Mouse (Mus musculus): ENCODE results near the gene Espnl. TPM values are rescaled to one million over a fixed set of nuclear protein-coding genes. Genes with fewer than 3 reads are reported as not detected.
A peak's percentile ranks its signal among the peaks of the same experiment; 100 is the strongest.

The Espnl gene
- total RNA-seq (2021): 0.08 TPM in 1 of 2 replicates, not detected in the other
- long read RNA-seq, experiment 1: 0 reads
- long read RNA-seq, experiment 2: 0 reads

GRCm38 (mm10) chr1:91321760-91322438 lies at the start of gene Espnl:
Espnl (plus strand) TSS chr1:91322075.
- DNase-seq: no peak

- no peak for DNase-seq
Observed at GRCm38 (mm10) chr1:91272260-91272659, 49.6 kb upstream of the Espnl start.

GRCm38 (mm10) chr1:91276581-91276980 lies 45.3 kb upstream of the Espnl start:
- no peak for DNase-seq

GRCm38 (mm10) chr1:91277480-91277879 lies 44.4 kb upstream of the Espnl start:
- DNase-seq: no peak

GRCm38 (mm10) chr1:91278410-91279119 lies 43.3 kb upstream of the Espnl start:
- DNase-seq: no peak

GRCm38 (mm10) chr1:91279126-91279525 lies 42.7 kb upstream of the Espnl start:
- no peak for DNase-seq

- no peak for DNase-seq
Observed at GRCm38 (mm10) chr1:91282582-91282981, 39.3 kb upstream of the Espnl start.

- no peak for DNase-seq
Observed at GRCm38 (mm10) chr1:91289375-91289774, 32.5 kb upstream of the Espnl start.

GRCm38 (mm10) chr1:91292101-91292825 lies 29.6 kb upstream of the Espnl start:
- no peak for DNase-seq

GRCm38 (mm10) chr1:91295544-91295943 lies 26.3 kb upstream of the Espnl start:
- no peak for DNase-seq

GRCm38 (mm10) chr1:91297799-91298744 lies 23.8 kb upstream of the Espnl start, which contains the start of gene Scly:
Scly (plus strand) TSS chr1:91298338.
- DNase-seq: peak; percentile 98

- no peak for DNase-seq
Observed at GRCm38 (mm10) chr1:91299026-91299706, 22.7 kb upstream of the Espnl start.

GRCm38 (mm10) chr1:91299707-91300426 lies 22.0 kb upstream of the Espnl start:
- peak; percentile 47 for DNase-seq

- DNase-seq: no peak
Observed at GRCm38 (mm10) chr1:91301206-91301920, 20.5 kb upstream of the Espnl start.

- no peak for DNase-seq
Observed at GRCm38 (mm10) chr1:91302021-91302420, 19.9 kb upstream of the Espnl start.

GRCm38 (mm10) chr1:91304621-91305020 lies 17.3 kb upstream of the Espnl start:
- DNase-seq: no peak

GRCm38 (mm10) chr1:91309366-91310085 lies 12.3 kb upstream of the Espnl start:
- DNase-seq: no peak

GRCm38 (mm10) chr1:91312273-91312672 lies 9.6 kb upstream of the Espnl start:
- no peak for DNase-seq

GRCm38 (mm10) chr1:91313251-91313650 lies 8.6 kb upstream of the Espnl start:
- DNase-seq: no peak

Data from adrenal gland, postnatal 14 days (tissue).